Mouse (Mus musculus) liver, embryonic 18 days (tissue): ENCODE measurements around the gene Ufl1. TPM values are rescaled to one million over a fixed set of nuclear protein-coding genes. Genes with fewer than 3 reads are reported as not detected.

ENCODE experiments used
- polyA plus RNA-seq: library from polyadenylated mRNA; depleted of rRNA; stranded (reverse); fragments of >200 nt; gene quantifications from 2 replicates; pipeline ENCODE4 v1.2.3, GENCODE M21; 2012; rRNA removed

Gene Ufl1
- polyA plus RNA-seq, result 4.3 and 5.0 TPM in 2 replicates

GRCm38 (mm10) chr4:25281671-25282038 is at the start of gene Ufl1:
TSS of gene Ufl1 (minus strand) at chr4:25281821.

GRCm38 (mm10) chr4:25242776-25243175 is 38.8 kb downstream of the Ufl1 start, which contains the start of gene Fhl5:
TSS of gene Fhl5 (minus strand) at chr4:25242876.

Other genes with a start within 250 kb of the Ufl1 start
- gene Fhl5, start 38.9 kb downstream of the Ufl1 start, polyA plus RNA-seq, result not detected in 2 replicates